Mouse (Mus musculus) monocyte, adult 2 months (primary cell): ENCODE measurements around the gene Ltbr.
"Not testable (repeated sequence)": the region's sequence is repeated elsewhere in the genome, so short reads cannot be mapped to it uniquely, and the experiment has no call there.

Experiments used
- DNase-seq, 2 experiments: peaks; one replicate each; pipeline ENCODE4 v3.0.0; 2022; ENCODE audit warnings: low spot score in 2 of 2, low read depth in 1 of 2

Ltbr gene

DNA sequence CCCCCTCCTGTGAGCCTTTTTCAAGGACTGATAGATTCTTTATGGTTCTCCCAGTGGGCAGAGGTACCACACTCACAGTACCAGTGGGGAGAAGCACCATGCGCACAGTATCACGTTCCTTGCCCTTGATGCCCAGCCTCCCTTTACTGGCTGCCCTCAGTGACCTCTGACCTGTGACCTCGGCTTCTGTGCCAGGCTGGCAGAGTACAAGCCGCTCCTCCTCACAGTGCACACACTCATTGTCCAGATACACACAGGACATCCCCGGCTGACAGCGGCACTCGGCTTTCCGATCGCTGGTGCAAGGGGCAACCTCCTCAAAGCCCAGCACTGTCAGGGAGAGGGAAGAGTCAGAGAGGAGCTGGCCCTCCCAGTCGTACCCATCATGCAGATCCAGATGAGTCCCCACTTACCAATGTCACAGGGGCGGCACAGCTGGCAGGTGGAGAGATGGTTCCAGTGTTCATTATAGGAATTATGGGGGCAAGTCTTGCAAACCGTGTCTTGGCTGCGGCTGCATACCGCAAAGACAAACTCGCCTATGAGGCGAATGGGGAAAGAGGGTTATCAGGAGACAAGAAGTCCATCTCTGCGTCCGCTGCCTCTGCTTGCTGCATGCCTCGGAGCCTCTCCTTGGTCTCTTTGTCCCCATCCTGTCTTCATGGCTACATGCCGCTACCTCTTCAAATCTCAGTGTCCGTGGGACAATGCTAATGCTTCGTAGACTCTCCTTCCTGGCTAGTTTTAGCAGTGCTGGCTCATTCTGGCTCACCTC is 917 bp downstream of the Ltbr start:
- no peak for DNase-seq

DNA sequence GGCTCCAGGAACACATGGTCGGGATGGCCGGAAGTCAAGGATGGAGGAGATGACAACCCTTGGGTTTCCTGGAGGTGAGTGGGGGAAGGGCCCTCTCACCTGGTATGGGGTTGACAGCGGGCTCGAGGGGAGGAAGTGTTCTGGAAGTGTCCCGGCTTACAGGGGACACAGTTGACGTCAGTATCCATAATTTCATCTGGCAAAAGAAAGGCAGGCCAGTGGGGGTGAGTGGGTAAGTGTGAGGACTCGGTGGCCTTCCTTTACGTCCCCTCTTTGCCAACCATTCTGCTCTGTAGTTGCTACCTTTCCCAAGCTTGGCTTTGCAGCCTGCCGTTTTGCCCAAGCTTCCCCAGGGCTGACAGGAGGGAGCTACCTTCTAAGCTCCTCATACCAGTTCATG is 1.5 kb downstream of the Ltbr start:
- no peak for DNase-seq

DNA sequence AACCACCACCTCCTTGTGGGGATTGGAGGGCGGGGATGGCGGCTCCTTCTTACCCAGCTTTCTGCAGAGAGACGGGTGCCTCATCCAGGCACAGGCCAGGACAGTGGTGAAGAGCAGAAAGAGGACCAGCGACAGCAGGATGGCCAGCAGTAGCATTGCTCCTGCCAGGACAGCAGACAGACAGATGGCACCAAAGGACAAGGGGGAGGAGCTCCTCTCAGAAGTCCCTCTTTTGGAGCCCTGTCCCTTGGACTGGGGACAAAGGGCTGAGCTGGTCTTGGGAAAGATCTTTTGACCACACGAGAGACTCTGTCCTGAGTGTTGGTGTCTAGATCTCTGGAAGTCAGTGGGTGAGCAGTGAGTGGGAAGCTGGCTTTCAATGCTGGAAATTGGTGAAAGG is 4.3 kb downstream of the Ltbr start:
- no peak for DNase-seq

DNA sequence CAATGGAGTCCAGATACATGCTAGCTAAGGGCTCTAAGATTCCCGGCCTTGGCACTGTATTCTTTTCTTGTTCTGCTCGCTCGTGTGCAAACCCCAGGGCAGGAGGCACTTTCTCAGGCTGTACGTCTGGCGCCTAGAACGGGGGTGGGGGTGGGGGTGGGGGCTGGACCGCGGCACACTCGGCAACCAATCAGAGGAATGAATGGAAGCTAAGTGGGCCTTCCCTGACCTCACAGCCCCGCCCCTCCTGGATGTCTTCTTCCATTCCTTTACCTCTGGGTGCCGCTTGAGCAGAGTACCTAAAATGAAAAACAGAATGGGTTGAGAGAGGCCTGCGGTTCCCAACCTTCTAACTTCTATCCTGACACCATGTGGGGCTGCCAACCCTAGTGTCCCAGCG is 4.8 kb downstream of the Ltbr start:
- no peak for DNase-seq

DNA sequence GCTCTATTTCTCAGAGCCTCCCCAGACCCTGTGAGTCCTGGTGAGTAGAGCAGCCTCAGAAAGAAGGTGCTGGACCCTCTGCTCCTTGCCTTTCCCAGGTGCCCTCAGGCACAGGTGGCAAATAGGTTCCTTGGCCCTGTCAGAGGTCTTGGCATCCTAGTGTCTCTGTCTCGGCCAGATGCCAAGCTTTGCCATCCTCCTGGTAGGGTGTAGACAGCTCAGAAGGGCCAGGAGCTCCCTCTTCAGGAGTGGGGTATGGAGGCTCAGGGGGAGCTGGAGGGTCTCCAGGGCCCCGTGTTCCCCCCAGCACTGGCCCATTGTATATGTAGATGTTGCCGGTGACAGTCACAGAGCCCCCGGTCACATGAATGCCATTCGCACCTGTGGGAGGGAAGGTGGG is 6.6 kb downstream of the Ltbr start:
- no peak for DNase-seq

DNA sequence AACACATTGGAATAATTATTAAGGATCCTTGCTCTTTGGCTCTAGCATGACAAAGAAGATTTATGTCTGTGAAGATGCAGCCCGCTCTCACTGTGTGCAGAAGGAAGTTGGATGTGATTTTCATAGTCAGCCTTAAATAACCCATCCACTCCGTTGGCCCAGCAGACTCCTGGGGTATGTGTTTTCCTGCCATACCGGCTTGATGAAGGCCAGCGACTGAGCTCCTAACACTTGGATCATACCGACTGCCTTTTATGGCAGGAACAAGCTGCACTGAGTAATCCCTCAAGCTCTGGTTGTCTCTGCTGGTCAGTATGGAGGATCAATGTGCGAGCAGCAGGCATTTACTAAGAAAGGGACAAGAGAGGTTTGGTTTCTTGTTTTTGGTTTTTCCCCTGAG is 8.2 kb downstream of the Ltbr start:
- DNase-seq: no peak

DNA sequence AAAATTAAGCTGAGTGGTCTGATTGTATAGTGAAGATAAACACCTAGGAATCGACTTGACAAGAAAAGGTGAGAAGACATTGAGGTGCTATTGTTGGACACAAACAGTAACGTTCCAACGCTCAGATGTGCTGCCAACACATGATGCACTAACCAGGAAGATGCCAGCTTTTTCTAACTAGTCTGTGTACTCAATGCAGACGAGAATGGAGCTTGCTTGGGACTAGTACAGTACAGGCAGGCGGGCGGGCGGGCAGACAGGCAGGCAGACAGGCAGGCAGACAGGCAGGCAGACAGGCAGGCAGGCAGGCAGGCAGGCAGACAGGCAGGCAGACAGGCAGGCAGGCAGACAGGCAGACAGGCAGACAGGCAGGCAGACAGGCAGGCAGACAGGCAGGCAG is 9.3 kb downstream of the Ltbr start:
- DNase-seq: not testable (repeated sequence)

DNA sequence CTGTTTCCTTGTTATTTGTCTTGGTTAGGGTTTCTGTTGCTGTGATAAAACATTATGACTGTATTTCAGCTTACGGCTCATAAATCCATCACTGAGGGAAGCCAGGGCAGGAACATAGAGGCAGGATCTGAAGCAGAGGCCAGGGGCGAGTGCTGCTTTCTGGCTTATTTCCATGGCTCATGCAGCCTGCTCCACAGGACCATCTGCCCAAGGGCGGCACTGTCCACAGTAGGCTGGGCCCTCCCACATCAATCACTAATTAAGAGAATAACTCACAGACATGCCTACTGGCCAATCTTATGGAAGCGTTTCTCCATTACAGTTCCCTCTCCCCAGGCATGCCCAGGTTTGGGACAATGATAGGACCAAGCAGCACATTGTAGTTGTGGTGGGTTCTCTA is 10.4 kb downstream of the Ltbr start:
- DNase-seq: no peak

DNA sequence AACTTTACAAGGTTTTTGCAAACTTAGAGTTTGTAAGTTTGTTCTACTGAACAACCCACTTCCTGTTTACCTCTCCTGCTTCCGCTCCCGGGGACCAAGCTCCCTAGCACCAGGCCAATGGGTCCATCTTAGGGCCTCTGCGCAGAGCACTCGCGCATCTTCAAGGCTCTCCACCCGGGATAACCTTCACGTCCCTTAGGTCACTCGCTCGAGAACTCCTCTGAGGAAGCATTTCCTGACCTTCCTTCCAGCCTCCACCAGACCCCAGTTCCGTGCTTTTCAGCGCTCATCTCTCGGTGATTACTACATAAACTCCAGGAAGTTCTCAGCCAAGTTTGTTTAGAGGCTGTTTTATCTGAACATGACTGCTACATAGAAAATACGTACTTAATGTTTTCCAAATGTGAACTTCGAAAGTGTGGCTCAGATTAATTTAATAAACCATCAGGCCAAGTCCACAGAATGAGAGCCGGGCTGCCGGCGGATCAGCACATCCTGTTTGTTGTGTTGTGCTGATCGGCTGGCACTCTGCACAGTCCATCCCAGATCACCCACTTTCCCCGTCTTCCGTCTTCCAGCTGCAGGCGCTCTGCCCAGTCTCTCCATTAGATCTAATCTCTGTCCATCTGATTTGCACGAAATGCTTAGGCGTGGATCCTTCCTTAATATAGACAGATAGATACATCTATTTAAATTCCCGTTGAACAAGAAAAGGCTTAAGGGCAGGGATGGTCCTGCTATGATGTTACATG is 11.3 kb downstream of the Ltbr start:
- DNase-seq: no peak

DNA sequence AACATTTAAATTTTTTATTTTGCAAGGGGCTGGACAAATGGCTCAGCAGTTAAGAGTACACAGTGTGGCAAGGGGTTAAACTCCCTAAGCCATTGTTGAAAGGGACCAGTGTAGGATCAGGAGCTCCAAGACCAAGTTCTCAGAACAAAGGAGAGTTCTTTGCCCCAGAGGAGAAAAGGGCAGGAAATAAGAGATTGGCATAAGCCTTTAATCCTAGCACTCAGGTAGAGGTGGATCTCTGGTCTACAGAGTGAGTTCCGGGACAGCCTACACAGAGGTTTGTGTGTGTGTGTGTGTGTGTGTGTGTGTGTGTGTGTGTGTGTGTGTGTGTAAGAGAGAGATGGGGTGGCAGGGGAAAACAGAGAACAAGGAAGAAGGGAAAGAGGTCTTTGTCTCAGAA is 12.7 kb downstream of the Ltbr start:
- DNase-seq: no peak

DNA sequence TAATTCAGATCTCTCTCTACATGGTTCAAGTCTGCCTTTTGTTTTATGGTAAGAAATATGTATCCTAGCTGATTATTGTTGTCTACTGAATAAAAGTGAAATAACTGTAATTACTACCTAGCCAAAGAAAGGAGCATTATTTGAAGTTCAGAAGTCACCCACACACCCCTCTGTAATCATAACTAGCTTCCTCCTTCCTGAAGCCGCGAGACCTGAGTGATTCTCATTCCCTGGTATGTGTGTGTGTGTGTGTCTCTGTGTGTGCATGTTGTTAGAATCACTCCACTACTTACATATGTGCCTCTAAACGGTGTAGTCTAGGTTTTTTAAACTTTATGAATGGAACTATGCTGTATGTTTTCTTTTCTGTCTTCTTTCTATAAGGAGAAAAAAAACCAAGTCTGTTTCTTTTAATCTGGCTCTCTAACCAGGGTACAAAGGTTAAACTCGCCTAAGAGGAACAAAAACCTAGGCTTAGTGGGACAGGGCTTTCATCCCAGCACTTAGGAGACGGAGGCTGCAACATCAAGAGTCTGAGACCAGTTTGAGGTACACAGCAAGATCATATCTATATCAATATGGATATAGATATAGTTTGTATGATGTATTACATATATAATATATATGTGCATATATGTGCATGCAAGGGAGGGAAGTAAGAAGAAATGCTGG is 16.4 kb downstream of the Ltbr start:
- no peak for DNase-seq

DNA sequence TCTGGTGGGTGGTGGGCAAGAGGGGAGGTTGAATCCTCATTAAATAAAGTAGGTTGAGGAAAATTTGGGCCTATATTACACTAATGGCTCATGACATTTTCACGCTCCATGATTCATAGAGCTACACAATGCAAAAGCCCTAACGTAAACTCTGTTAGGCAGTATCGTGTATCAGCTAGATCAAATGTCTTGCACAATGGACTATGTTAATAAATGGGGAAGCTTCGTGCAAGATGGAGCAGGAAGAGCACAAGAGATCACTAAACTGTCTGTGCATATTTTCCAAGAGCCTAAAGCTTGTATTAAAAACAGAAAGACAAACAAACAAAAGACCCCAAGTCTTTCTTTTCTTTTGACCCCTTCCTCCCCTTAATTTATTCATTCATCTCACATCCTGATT is 19.6 kb downstream of the Ltbr start:
- no peak for DNase-seq

DNA sequence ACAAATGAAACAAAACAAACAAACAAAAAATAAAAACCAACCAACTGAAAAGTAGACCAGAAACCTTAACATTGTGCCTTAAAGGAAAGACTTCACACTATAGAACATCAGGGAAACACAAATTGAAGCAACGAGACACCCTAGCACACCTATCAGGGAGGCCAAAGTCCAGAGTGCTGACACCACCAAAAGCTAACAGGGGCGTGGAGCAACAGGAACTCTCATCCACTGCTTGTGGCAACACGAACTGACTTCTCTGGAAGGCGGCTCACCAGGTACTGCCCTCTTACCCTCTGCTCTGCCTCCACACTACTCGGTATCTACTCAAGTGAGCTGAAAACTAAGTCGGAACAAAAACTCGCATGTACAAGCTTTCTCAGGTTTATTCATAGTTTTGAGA is 21.4 kb downstream of the Ltbr start:
- no peak for DNase-seq

DNA sequence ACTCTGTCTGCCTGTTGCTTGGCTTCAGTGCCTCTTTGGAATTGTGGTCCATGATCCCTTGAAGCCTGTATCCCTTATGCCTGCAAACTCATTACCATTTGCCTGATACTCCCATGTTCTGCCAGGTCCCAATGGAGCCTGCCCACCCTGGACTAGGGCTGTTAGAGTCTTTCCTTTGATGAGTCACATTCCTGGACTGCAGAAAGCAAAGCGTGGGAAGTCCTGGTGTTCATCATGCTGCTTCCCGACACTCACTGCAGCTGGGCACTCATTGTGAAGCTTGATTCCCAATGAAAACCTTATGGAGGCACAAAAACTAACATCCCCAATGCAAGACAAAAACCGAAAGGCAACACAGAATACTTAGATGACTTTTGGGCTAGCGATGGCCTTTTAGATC is 22.4 kb downstream of the Ltbr start:
- DNase-seq: no peak

DNA sequence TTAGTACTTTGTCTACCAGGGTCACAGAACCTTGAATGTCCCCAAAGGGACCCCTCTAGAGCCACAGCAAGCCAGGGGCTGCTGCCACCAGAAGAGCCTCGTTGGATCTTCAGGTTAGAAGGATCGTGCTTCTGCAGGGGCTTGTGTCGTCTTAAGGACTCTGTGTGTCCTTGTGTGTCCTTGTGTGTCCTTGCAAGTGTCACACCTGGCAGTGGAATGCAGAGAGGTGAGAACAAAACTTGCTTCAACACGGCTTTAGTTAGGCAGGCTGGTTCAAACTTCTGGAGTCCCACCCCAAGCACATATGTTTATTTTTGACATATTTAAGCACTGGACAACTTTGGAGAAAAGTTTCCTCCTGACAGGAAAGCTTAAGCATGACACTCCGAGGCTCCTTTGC is 25.0 kb downstream of the Ltbr start:
- DNase-seq: no peak

DNA sequence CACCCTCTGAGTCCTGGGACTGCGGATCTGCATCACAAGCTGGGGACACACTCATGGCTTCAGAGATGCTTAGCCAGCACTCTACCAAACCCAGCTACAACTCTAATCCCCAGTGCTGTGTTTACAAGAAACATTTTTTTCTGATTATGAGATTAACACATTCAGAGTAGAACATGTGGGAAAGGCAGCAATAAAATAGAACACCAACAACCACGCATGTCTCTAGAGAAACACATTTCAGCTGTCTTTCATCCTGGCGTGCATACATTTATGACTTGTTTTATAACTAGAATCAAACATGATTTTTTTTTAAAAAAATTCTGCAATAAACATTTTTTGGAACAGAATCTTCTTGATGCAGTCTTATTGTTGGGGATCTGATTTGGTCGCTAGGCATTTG is 26.7 kb downstream of the Ltbr start:
- DNase-seq: no peak

DNA sequence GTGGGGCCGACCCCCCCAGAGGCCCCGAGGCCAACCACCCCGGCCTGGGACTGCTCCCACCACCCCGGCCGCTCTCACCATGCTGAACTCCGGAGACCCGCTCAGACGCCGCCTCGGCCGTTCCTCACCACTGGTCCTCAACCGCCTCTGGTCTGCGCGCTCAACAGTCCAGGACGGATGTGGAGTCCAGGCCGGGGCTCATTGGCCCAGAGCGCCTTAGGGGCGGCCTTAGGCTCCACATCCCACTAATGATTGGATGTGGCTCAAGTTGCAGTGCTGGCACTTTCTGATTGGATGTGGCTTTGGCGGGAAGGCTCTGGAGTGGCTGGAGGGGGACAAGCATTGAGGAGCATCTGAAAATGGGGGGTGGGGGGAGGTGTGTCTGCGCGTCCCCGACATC is 27.8 kb downstream of the Ltbr start, which contains the start of gene Tuba3a:
Gene Tuba3a, minus strand, starts transcription at position 153 of the 400 bp plus-strand sequence.
- DNase-seq: no peak

DNA sequence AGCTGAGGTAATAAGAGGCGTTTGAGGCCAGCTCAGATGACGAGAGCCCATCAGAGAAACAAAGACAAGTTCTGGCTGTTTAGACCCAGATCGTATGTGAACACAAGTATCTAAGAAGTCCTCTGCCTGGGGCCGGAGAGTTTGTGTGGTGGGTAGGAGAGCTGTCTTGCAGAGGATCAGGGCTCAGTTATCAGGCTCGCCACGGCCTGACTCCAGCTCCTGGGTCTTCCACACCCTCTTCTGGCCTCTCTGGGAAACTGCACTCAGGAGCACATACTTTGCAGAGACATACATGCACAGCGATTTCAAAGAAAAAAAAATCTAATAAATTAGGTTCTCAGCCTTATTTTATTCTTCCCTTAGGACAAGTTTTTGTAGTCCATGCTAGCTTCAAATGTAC is 28.9 kb downstream of the Ltbr start:
- DNase-seq: no peak

DNA sequence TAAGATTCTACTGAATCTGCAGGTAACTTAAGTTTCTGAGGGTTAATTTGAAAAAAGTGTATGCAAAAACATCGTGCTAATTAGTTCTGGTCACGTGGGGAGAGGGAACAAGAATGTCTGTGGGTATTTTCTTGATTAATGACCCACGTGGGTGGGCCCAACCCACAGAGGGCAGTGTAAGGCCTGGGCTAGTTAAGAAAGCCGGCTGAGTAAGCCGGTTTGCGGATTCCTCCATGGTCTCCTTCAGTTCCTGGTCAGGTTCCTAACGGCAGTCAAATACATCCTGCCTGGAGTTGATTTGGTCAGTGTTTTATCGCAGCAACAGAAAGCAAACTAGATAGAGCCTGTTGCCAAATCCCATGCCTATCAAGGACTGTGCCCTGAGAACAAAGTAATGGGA is 29.4 kb downstream of the Ltbr start:
- DNase-seq: no peak

DNA sequence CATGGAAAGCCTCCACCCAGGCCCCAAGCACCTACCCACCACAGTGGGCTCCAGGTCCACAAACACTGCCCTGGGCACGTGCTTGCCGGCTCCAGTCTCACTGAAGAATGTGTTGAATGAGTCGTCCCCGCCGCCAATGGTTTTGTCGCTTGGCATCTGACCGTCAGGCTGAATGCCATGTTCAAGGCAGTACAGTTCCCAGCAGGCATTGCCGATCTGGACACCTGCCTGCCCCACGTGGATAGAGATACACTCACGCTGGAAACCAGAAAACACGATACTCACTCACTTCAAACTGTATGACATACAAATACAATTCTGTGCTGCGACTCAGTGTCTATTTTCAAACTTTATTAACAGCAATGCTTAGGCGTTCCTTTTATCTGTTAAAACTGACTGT is 31.0 kb downstream of the Ltbr start:
- DNase-seq: not testable (repeated sequence)

DNA sequence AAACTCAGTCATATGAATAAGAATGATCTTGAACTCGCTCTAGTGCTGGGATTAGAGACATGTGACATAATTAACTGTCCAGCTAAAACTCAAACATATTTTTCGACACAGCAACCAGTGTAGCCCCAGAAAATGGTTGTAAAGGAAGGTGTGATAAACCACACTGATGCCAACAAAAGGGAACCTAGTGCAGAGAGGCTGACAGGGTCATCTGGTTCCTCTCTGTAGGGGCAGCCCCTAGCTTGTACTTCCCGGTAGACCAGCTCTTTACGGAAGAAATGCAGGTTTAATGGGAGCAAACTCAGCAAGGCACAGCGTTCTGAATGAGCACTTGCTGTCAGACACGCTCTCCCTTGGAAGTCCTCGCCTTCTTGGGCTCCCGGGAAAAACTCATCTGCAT is 34.0 kb downstream of the Ltbr start:
- no peak for DNase-seq

DNA sequence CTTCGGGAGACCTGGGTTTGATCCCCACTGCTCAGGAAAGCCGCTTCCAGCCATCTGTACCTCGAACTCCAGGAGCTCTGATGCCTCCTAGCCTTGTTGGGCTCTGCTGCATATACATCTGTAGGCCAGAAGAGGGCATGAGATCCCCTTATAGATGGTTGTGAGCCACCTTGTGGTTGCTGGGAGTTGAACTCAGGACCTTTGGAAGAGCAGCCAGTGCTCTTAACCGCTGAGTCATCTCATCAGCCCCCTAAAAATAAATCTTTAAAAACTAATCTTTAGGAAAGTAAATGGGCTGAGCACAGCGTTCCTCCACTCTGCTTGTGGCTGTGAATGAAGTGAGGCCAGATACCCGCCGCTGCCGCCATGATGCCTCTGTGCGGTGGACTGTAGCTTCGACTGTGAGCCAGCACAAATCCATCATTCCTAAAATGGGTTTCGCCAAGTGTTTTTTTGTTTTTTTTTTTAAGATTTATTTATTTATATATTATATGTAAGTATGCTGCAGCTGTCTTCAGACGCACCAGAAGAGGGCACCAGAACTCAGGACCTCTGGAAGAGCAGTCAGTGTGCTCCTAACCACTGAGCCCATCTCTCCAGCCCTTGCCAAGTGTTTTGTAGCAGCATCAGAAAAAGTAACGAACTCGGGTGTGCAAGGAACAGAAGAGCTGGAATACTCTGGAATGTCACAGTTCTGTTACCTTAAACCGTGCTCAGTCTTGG is 38.7 kb downstream of the Ltbr start:
- no peak for DNase-seq
